Mouse (Mus musculus) gastrocnemius, postnatal 4 days (tissue): Measurements from ENCODE around the gene Pde3a. TPM values are rescaled to one million over a fixed set of nuclear protein-coding genes. Genes with fewer than 3 reads are reported as not detected.
"Not testable (repeated sequence)": the region's sequence is repeated elsewhere in the genome, so short reads cannot be mapped to it uniquely, and the experiment has no call there.

Source experiments
- DNase-seq, 2 experiments: peaks; one replicate each; pipeline ENCODE4 v3.0.0; 2021 to 2022; ENCODE audit warnings: low spot score in 2 of 2, mixed read lengths in 2 of 2
- total RNA-seq, 2 experiments: library from RNA; stranded (reverse); gene quantifications; 2 replicates each; pipeline ENCODE4 v1.2.3; 2021

The Pde3a gene
- total RNA-seq, 2 experiments from 2014 or later = 11.9 to 13.3 TPM

DNA sequence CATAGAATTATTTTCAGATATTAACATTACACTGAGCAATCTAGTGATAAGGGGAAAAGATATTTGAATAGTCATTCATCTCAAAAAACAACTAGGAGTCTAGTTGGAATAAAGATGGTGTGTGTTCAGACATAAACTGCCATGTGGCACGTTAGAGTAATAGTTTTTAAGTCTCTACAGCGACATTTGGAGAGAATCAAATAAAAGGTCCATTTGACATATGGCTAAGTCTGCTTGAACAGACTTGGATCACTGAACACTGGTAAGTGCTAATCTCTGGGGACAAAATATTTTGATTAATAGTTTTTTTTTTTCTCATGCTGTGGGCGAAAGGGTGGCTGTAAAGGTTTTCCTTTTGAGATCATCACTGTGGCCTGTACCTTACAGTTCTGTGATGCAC, 69.4 kb downstream of the Pde3a start:
- no peak for DNase-seq

DNA sequence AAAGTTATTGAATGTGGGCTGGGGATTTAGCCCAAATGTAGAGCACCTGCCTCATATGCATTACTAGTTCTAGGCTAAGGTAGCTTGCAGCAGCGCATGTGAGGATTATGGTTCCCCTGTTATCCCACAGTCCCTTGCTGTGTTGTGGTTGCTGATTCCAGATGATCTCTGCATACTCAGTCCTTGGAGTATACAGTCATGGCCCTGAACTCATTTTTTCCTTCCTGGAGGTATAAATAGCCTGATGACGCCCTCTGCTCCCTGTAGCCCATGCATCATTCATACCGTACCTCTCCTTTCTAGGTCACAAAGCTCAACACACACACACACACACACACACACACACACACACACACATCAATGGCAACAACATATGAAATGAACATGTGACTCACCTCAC, 72.2 kb downstream of the Pde3a start:
- no peak for DNase-seq

DNA sequence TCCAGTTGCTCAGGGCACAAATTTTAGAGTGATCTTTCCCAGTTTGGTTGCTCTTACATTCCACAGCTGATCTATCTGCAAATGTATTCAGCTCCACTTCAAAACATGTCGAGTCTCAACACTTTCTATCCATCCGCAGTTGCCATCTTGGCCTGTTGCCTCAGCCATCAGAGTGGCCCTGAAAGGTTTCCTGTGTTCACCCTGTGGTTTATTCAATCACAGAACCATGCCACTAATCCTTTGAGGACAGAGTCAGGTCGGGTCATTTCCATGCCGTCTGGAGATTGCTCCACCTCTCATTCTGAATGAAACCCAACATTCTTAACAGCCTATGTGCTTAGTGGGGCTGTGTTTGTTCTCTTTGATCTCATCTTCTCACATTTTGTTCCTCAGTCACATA, 73.9 kb downstream of the Pde3a start:
- no peak for DNase-seq

DNA sequence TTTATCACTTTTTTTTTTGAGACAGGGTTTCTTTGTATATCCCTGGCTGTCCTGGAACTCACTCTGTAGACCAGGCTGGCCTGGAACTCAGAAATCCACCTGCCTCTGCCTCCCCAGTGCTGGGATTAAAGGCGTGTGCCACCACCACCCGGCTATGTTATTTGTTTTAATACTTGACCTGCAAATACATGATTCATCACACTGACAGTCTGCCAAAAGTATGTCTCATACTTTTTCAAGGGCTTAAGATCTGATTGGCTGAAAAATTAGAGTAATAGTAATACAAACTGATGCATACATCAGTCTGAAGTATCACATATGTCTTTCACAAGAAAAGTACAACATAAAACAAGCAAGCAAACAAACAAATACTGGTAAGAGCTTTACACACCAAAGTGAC, 78.1 kb downstream of the Pde3a start:
- DNase-seq = not testable (repeated sequence)

DNA sequence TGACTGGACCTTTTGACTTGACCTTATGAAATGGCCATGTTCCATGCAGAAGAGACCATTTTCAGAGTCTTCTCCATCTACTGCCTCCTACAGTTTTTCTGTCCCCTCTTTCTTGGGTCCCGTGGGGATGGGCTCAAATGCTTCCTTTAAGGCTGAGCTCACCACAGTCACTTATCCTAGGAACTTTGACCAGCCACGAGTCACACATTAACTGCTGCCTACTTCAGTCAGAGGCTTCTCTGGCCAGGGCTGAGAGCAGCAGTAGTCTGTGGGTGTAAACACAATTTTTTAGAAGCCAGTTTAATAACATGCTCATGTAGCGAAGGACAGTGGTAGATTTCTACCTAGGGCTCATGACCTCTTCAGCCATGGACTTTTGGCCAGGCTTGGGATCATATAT, 79.0 kb downstream of the Pde3a start:
- no peak for DNase-seq

DNA sequence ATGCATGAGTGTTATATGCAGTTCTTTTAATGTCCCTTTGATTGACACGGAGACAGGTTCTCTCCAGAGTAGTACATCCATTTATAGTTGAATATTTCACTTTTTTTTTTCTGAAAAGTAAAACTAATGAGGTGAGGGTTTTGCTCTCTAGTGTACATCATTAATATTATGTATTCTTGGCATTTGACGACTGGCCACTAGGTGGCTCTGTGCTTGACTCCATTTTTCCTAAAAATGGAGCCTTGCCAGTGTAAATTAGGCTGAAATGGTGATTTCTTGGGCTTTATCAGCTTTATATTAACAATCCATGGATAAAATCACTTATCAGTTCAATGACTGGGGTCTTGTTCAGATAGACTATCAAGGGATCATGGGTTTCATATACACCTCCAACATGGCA, 82.4 kb downstream of the Pde3a start:
- no peak for DNase-seq

DNA sequence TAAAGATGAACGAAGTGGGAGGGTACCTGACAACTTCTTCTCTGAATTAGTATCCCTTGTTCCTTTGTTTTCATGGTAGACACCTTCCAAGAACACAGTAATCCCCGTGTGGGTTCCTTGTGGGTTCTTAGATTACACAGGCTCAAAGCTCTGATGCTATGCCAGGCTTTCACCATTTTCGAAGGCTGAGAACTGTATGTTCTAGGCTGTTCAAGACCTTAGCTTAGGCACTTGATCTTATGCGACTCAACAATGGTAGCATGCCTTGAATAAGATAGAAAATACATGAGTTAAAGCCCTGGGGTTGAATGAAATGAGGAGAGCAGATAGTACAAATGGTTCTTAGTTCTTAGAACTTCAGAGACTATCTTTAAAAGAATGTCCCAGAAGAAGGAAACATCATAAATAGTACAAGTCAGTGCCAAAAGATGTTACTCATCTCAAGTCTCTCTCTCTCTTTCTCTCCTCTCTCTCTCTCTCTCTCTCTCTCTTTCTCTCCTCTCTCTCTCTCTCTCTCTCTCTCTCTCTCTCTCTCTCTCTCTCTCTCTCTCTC, 83.6 kb downstream of the Pde3a start:
- no peak for DNase-seq

DNA sequence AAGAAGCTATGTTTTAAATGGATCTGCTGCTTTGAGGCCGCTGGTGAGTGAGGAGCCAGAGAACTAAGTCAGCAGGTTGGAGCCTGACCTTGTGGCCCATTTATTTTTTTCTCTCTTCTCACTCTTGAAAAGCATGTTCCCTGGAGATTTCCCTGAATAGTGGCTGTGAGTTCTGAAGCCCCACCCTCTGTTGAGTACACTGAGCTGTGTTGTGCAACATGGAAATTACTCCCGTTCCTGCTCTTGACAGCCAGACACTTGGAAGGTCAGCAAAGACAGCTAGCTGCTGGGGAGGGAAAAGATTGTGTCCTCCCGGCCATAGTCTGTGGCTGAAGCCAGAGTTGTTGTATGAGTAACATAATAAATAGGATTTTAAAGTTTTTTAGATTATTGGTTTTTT, 84.2 kb downstream of the Pde3a start:
- DNase-seq = no peak

DNA sequence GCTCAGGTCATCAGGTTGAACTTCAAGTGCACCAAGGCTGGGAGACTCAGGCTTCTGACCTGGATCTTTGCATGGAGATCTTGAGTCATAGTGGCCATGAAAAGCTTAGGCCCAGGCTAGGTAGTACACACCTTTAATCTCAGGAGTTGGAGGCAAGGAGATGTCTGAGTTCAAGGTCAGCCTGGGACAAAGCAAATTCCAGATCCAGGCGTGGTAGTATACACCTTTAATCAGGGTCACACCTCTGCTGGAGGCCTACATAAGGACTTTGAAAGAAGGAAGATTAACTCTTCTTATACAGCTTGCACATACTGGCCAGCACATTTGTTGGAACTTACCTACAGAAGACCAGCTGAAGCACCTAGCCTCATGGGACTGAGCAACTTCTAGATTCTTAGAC, 86.8 kb downstream of the Pde3a start:
- no peak for DNase-seq

DNA sequence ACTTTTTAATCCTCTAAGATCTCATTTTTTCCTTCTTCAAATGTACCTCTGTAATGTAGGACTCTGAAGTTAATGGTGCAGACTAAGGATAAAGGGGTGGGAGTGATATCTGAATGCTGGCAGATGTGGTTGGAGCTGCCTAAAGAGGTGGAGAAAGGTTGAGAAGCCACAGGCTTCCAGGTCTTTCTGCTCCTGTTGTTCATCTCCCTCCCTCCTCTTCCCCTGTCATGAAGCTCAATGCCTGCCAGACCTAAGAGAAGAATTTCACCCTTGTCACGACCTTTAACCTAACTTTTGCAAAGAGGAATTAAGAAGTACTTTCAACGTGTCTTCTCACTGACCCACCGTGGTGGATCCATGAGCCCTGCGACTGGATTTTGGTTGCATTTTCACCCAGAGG, 87.4 kb downstream of the Pde3a start:
- DNase-seq = no peak

DNA sequence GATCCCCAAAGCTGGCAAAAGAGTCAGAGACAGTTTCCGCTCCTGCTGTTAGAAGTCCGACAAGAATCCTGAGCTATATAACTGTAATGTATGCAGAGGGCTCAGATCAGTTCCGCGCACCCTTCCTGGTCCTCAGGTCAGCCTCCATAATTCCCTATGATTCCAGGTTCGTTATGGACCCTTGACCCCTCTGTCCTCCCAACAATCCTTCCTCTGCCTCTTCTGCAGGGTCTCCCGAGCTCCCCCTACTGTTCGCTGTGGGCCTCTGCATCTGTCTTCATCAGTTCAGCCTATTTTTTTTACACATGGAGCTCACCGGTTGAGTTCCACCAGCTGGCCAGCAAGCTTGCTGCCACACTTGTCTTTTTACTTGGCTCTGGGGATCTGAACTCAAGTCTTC, 88.6 kb downstream of the Pde3a start:
- no peak for DNase-seq

DNA sequence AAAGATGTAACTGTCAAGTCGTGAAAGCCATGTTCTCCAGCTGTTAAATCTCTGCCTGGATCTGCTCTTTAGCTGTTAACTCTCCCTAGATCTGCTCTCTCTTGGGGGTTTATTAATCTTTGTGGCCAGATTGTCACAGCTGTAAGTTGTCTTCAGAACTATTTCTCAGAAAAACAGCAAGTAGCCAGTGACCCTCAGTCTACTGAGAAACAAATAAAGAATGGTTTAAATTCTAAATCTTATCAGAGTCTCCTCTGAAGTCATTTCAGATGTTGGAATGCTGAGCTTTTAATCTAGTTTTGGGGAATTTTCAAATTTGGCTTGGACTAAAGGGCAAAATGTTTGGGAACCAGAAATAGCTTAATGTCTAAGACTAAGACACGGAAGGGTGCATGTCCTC, 92.3 kb downstream of the Pde3a start:
- DNase-seq = no peak

DNA sequence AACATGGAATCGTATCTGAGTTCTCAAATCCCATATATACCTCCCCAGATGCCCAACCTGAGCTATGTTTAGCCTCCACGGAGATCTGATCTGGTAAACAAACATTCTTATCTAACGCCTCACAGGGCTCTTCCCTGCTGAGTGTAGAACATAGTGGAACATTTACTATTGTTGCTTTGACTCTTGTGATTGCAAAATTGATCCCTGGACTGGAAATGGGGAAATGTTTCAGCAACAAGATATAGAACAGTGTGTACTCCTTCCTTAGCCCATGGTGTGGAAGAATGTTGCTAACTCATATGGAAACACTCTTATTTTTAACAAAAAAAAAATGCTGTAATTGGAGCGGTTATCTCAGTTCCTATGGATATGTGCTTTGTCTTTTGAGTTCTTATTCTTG, 98.8 kb downstream of the Pde3a start:
- no peak for DNase-seq

DNA sequence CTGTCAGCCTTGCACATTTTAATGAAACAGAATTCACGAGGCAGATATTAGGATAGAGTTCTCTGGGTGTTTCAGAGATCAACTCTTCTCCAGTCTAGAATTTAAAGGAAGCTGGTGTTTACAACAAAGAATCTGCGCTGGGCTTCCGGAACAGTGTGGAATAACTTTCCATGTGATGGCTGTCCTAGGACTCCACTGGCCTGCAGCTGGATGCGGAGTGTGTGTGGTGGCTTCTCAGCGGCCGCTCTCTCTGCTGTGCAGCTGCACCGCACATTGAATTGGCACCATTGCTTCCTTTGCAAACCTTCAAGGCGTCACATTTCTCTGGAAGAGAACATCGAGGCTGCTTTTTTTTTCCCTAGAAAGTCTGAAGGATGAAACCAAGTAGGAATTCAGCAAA, 99.5 kb downstream of the Pde3a start:
- DNase-seq = peak; percentile 12 to 15

DNA sequence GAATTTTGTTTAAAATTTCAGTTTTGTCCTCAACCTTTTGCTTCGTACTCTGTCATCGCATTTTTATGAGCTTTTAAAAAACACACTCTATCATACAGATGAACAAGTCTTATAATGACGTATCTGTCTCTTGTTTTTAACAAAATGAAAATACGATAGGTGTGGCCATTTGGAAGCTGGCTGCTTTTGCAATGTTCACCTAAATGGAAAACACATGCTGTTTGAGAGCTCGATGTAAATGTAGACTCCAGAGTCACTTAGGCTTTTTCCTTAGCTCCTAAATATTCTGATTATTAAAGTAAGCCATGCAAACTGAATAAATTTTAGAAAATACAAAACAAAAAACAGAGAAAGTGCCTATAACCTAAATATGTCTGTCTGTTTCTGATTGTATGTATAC, 101.2 kb downstream of the Pde3a start:
- no peak for DNase-seq

DNA sequence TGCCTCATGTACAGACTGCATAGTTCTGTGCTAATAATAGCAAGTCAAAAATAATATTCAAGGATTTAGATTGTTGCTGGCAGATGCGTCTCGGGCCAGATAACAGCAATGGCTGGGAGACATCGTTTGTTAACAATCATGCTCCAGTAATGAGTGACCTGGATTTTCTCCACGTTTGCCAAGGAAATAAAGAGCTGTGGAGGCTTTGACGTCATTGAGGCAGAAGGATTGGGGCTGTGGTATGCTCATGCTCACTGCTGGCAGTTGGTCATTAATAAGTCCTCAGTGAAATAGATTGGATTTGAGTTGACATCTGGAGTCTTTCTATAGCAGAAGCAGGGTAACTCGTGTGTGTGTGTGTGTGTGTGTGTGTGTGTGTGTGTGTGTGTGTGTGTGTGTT, 103.2 kb downstream of the Pde3a start:
- no peak for DNase-seq

DNA sequence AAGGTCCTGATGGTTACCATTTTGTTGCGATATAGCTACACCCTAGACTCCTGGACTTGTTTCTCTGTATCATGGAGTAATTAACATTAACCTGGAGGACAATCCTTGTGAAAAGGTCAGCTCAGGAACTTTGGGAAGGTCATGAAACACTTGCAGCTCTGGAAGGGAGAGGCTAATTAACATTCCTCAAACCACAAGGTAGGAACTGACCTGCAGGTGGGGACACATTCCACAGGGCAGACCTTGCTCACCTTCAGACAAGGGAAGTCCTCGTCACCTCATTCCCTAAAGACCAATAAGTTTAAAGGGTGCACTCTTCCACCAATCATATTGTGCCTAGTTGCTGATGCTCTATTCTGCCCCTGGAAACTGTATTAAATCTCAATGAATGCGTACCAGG, 114.6 kb downstream of the Pde3a start:
- no peak for DNase-seq

DNA sequence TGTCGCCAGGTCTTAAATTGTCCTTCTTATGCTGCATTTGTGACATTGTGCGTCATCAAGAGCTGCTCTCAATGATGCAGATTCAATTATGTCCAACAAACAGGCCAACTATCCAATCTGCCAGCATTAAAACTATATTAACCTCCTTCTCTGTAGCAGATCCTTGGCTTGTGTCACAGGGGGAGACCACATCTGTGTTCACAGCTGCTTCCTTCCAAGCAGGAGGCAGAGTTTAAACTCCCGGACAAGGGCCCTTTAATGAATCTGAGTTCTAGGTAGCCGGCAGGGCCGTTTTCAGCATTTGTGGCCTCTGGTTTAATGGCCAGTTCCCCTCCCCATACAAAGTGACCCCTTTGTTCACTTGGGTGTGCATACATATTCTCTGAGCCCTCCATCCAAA, 118.0 kb downstream of the Pde3a start:
- DNase-seq = no peak

DNA sequence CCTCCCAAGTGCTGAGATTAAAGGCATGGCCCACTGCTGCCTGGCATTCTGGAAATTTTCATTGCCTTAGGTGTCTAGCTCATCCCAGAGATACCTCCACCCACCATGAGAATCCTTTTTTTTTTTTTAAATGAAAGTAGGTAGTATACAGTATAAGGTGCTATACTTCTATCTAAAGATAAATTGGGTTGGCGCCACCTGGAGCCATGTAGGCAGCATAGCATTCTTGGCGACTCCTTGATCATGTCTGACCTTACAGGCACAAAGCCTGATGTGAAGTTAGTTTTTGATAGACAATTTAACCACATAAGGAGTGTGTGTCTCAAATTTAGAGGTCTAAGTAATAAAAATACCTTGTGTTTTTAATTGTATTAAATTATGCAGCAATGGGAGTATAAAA, 123.6 kb downstream of the Pde3a start:
- DNase-seq = no peak

DNA sequence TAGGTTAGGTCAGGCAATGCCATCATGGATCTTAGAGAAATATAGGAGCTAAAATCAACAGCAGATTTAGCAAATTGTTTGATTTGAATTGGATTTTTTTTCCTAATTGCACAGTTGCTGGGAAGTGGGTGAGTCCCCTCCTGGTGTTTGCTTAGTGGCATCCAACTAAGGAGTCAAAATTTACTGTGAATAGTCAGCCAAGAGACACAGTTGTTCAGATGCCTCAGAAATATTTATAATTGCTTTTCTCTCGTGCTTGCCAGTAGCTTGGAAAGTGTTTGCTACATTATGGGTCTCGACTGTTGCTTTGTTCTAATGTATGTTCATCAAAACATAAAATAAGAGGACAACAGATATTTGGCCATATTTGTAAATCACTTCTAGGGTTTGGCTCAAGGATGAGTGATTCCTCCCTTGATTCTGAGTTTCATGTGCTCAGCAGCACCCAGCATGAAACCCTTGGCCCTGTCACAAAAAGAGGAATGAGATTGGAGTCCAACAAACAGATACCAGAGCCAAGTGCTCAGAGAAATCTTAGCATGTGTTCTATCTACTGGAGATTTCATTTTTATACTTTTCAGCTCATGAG, 125.5 kb downstream of the Pde3a start:
- DNase-seq = no peak

DNA sequence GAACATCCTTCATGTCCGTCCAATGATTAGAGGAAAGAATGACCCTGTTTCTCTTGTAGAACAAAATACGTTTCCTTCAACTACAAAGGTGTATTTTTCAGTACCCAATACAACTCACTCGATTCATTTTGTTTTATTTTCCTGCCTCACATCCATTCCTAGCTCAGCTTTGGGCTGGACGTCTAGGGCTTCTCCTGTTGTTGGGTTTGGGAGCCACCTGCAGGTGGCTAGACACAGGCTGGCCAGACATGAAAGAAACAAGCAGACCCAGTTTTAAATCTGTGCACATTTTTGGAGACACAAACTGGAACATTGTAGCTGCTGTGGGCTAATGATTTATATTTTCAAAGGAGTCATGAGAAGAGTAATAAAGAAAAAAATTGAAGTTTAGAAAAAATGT, 126.1 kb downstream of the Pde3a start:
- DNase-seq = no peak

DNA sequence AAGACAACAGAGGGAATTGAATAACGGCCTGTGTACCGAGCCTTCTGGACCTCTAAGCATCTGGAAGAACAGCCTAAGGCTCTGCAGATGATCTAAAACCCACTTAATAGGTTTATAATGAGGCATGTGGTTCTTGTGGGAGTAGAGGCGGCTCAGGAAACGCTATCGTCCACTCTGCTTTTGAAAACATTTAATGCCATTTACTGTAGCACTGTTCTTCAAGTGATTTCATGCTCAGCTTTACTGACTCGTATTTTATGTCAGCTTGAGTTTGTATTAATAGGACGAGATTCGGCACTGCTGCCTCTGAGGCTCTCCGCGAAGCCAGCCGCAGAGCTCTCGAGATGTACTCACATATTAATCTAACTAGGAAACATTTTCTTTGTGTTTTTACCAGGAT, 131.9 kb downstream of the Pde3a start:
- no peak for DNase-seq

DNA sequence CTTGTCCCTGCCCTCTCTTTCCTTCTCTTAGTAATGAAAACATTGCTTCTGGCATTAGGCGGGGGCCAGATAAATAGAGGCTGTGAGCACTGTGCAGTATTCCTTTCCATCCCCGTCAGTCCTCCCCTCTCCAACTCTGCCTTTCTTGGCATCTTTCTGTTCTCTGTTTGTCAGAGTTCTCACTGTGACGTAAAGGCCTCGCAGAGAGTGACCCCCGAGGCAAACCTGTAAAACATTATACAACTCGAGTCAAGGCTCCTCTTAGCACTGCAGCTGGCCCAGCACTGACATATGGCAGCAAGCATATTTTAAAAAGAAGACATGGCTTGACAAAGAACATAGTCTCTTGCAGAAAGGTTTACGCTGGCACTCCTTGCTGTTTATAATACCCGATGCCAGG, 132.4 kb downstream of the Pde3a start:
- DNase-seq = no peak

DNA sequence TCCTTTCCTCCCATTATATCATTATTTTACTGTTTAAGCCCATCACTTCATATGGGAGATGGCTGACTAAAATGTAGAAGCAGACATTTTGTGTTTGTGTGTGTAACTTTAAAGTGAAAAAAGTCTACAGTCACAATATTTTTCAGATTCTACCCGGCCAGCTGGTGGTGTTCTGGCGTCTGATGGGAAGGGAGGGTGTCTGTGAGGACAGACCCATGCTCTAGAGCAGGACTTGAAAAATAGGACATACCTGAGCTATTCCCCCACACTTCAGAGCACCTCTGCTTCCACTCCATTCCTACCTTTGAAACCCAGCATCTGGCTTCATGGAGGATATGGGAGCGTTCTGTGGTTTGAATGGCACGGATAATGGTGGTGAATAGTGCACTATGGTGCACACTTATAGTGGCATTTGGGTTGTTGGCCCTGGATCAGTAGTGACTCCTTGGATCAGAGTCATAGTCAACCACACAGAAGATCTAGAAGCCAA, 132.9 kb downstream of the Pde3a start:
- DNase-seq = no peak
